Mouse (Mus musculus): ENCODE measurements around the gene Olfr1333. TPM values are rescaled to one million over a fixed set of nuclear protein-coding genes. Genes with fewer than 3 reads are reported as not detected.
"Not testable (repeated sequence)": the region's sequence is repeated elsewhere in the genome, so short reads cannot be mapped to it uniquely, and the experiment has no call there.

Gene Olfr1333
- polyA plus RNA-seq (2016; fragmentation: Nextera tagmentation; extraction: Ambion mirVana): not detected in 2 replicates

DNA sequence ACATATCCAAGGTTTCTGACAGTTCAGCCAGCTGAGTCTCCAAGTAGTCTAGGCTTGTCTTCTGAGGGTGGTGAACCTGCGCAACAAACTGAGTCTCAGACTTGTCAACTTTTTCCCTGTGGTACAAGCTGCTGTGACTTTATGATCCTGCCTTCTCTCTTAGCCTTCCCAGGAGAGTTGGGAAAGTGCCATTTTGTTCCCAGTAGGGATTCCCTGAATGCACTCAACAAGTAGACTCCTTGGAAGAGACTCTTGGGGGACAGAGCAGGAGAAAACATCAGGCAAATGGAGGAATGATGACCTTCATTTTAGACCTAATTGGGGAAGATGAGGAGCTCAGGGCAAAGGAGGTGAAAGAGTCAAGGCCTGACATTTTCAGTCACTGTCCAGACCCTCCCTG, at the start of gene Olfr1333:
Gene Olfr1333, minus strand, starts transcription at position 101 of the 400 bp plus-strand sequence.
- Histone ChIP-seq H3K27ac (no peak within 1 kb of the TSS), H3K4me3 (no peak within 1 kb of the TSS), H3K4me1 (no peaks in the 10 kb centered on the region), H3K36me3 (no peaks in the 10 kb centered on the region), H3K9me3 (replicated peaks) (no peaks in the 10 kb centered on the region), H3K27me3 (ENCODE audit: low read depth, poor library complexity, severe bottlenecking) (no peaks in the 10 kb centered on the region)
- DNase-seq (ENCODE audit: low spot score): no peak
- WGBS: 97% methylated on average over 1 of the region's 1 CpGs

DNA sequence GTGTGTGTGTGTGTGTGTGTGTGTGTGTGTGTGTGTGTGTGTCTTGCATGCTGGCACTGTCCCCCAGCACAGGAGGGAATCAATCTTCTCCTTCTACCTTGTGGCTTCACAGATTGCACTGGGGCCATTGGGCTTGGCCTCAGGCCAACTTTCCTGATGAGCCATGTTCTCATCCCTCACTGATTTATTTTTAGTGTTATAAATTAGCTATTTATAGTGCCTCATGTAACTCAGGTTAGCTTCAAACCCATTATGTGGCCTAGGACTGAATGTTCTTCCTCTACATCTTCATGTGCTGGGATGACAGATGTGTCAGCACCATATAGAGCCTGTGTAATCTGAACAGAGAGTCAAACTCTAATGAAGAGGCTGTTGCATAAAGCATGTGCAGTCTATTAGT, 31.5 kb upstream of the Olfr1333 start:
- Histone ChIP-seq H3K4me1 (no peaks in the 10 kb centered on the region), H3K36me3 (no peaks in the 10 kb centered on the region), H3K9me3 (replicated peaks) (no peaks in the 10 kb centered on the region), H3K27me3 (ENCODE audit: low read depth, poor library complexity, severe bottlenecking) (no peaks in the 10 kb centered on the region), H3K27ac (no peak overlapping the region), H3K4me3 (no peak overlapping the region)
- no peak for DNase-seq (ENCODE audit: low spot score)

DNA sequence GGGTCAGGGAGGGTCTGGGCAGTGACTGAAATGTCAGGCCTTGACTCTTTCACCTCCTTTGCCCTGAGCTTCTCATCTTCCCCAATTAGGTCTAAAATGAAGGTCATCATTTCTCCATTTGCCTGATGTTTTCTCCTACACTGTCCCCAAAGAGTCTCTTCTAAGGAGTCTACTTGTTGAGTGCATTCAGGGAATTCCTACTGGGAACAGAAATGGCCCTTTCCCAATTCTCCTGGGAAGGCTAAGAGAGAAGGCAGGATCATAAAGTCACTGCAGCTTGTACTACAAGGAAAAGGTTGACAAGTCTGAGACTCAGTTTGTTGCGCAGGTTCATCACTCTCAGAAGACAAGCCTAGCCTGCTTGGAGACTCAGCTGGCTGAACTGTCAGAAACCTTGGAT, 28.3 kb upstream of the Olfr1333 start, which contains the start of gene Olfr1331:
Gene Olfr1331, plus strand, starts transcription at position 301 of the 400 bp plus-strand sequence.
- H3K36me3 ChIP-seq: no peaks in the 10 kb centered on the region
- no peak within 1 kb of the TSS for H3K27ac ChIP-seq
- WGBS: 97% methylated on average over 1 of the region's 1 CpGs
- no peaks in the 10 kb centered on the region for H3K27me3 ChIP-seq (ENCODE audit: low read depth, poor library complexity, severe bottlenecking)
- H3K4me3 ChIP-seq: no peak within 1 kb of the TSS
- H3K9me3 ChIP-seq (replicated peaks): no peaks in the 10 kb centered on the region
- no peak for DNase-seq (ENCODE audit: low spot score)
- no peaks in the 10 kb centered on the region for H3K4me1 ChIP-seq

DNA sequence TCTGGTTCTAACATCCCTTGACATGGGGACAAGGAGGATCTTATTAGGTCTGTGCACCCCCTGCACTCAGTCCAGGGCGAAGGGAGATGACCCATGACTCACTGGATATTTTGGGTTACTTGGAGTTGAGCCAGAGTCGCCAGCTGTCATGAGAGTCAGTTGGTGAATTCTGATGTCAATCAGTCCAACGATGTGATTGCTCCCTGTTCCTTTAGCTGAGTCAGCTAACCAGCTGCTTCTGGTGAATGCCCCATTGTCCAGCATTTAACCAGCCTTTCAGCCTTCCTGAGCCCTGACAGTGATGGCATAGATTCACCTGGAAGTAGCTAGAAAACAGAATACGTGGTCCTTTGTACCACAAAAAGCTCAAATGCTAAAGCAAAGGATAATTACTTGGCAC, 26.6 kb upstream of the Olfr1333 start:
- no peak for DNase-seq (ENCODE audit: low spot score)
- no peak overlapping the region for H3K4me3 ChIP-seq
- no peaks in the 10 kb centered on the region for H3K36me3 ChIP-seq
- 73% methylated on average over 4 of the region's 4 CpGs for WGBS
- no peaks in the 10 kb centered on the region for H3K27me3 ChIP-seq (ENCODE audit: low read depth, poor library complexity, severe bottlenecking)
- no peaks in the 10 kb centered on the region for H3K9me3 ChIP-seq (replicated peaks)
- H3K4me1 ChIP-seq: no peaks in the 10 kb centered on the region
- H3K27ac ChIP-seq: no peak overlapping the region

DNA sequence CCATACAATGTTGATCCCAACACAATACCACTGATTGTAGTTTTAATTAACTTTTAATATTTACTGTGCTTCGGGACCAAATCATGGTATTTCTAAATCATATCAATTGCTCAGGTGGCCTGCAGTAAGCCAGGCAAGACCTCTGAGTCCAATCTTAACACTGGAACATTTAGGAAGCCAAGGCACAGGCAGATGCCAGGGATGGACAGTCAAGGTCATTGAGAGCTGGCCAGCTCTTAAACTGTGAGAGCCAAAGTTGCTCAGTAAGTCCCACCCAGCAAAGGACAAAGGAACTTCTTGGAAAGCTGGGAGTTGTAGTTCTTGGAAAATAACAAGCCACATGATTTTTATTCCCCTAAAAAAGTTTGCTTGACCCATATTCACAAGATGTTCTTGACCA, 25.7 kb upstream of the Olfr1333 start:
- no peak for DNase-seq (ENCODE audit: low spot score)
- Histone ChIP-seq H3K4me1 (no peaks in the 10 kb centered on the region), H3K27me3 (ENCODE audit: low read depth, poor library complexity, severe bottlenecking) (no peaks in the 10 kb centered on the region), H3K36me3 (no peaks in the 10 kb centered on the region), H3K27ac (no peak overlapping the region), H3K4me3 (no peak overlapping the region), H3K9me3 (replicated peaks) (no peaks in the 10 kb centered on the region)
- WGBS: 91% methylated on average over 1 of the region's 1 CpGs

DNA sequence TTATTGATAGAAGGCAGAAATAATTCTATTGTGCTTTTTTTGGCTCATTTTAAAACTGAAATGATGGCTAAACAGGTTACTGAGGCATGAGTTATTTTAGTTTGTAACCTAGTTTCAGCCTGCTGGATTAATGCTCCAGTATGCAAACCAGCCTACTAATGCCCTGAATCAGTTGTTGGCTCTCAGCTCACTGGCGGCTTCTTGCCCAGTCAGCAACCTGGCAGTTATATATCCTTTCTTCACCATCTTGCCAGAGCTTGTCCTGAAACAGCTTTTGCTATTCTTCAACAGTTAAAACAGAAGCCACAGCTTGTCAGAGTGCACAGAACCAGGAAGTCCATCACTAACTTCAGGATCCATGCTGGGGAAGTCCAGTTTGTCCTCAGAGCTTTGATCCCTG, 17.2 kb downstream of the Olfr1333 start:
- Histone ChIP-seq H3K36me3 (no peaks in the 10 kb centered on the region), H3K4me3 (no peak overlapping the region), H3K27me3 (ENCODE audit: low read depth, poor library complexity, severe bottlenecking) (no peaks in the 10 kb centered on the region), H3K27ac (no peak overlapping the region), H3K4me1 (no peaks in the 10 kb centered on the region), H3K9me3 (replicated peaks) (no peaks in the 10 kb centered on the region)
- DNase-seq (ENCODE audit: low spot score): no peak
- 94% methylated on average over 1 of the region's 1 CpGs for WGBS

DNA sequence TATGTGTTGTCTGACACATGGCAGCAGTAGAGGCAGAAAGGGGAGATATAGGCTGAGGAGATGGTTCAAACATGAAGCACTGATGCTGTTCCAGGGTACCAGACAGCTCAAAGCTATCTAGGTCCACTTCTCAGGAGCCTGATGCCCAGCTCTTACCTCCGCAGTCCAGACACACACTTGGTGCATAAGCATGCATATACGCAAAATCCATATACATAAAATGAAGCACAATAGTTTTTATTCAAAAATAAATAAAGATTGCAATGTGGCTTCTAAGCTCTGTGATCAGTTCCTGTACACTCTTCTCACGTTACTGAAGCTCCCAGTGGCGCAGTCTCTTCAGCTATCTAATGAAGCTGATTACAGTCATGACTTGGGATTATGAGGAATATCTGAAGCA, 26.2 kb downstream of the Olfr1333 start, which contains the start of gene Olfr1335:
Gene Olfr1335, minus strand, starts transcription at position 101 of the 400 bp plus-strand sequence.
- Histone ChIP-seq H3K4me1 (no peaks in the 10 kb centered on the region), H3K9me3 (replicated peaks) (no peaks in the 10 kb centered on the region), H3K4me3 (no peak within 1 kb of the TSS), H3K36me3 (no peaks in the 10 kb centered on the region), H3K27me3 (ENCODE audit: low read depth, poor library complexity, severe bottlenecking) (no peaks in the 10 kb centered on the region), H3K27ac (no peak within 1 kb of the TSS)
- WGBS: 90% methylated on average over 4 of the region's 4 CpGs
- no peak for DNase-seq (ENCODE audit: low spot score)

DNA sequence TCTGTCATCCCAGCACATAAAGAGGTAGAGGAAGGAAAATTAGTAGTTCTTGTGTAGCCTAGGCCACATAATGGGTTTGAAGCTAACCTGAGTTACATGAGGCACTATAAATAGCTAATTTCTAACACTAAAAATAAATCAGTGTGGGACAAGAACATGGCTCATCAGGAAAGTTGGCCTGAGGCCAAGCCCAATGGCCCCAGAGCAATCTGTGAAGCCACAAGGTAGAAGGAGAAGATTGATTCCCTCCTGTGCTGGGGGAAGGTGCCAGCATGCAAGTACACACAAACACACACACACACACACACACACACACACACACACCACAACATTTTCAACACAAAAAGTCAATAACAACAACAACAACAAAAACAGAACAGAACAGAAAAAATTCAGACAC, 43.3 kb downstream of the Olfr1333 start:
- H3K27me3 ChIP-seq (ENCODE audit: low read depth, poor library complexity, severe bottlenecking); H3K4me1 ChIP-seq; H3K9me3 ChIP-seq (replicated peaks); DNase-seq (ENCODE audit: low spot score); H3K27ac ChIP-seq; H3K4me3 ChIP-seq; H3K36me3 ChIP-seq: not testable (repeated sequence)

DNA sequence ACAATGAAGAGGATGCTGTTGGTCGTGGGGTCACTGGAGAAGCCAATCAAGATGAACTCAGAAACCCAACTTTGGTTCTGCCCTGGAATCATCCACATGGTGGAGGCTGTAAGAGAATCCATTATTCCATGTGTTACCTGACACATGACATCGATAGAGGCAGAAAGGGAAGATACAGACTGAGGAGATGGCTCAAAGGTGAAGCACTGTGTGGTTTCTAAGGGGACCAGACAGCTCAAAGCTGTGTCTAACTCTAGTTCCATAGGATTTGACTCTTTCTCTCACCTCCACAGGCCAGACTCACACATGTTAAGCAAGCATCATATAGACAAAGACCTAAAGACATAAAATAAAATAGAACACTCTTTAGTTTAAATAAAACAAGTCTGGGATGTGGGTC, 53.6 kb downstream of the Olfr1333 start, which contains the start of gene Olfr1337:
Gene Olfr1337, minus strand, starts transcription at position 101 of the 400 bp plus-strand sequence.
- Histone ChIP-seq H3K27ac (no peak within 1 kb of the TSS), H3K36me3 (no peaks in the 10 kb centered on the region), H3K9me3 (replicated peaks) (no peaks in the 10 kb centered on the region), H3K27me3 (ENCODE audit: low read depth, poor library complexity, severe bottlenecking) (no peaks in the 10 kb centered on the region), H3K4me3 (no peak within 1 kb of the TSS), H3K4me1 (no peaks in the 10 kb centered on the region)
- DNase-seq (ENCODE audit: low spot score): no peak
- WGBS: 78% methylated on average over 2 of the region's 2 CpGs

Other genes with a start within 250 kb of the Olfr1333 start
- gene Cfap57, start 215.5 kb downstream of the Olfr1333 start, polyA plus RNA-seq (2016; fragmentation: Nextera tagmentation; extraction: Ambion mirVana): 0.36 and 0.64 TPM in 2 replicates
- 180 and 228 TPM in 2 replicates for gene Ebna1bp2, start 215.5 kb downstream of the Olfr1333 start, polyA plus RNA-seq (2016; fragmentation: Nextera tagmentation; extraction: Ambion mirVana)
- gene Olfr62, start 177.3 kb downstream of the Olfr1333 start, polyA plus RNA-seq (2016; fragmentation: Nextera tagmentation; extraction: Ambion mirVana): not detected in 2 replicates
- gene Olfr1342, start 143.5 kb downstream of the Olfr1333 start, polyA plus RNA-seq (2016; fragmentation: Nextera tagmentation; extraction: Ambion mirVana): 0.05 TPM in 1 of 2 replicates, not detected in the other
- gene Olfr1341, start 132.8 kb downstream of the Olfr1333 start, polyA plus RNA-seq (2016; fragmentation: Nextera tagmentation; extraction: Ambion mirVana): not detected in 2 replicates
- gene Olfr1340, start 116.1 kb downstream of the Olfr1333 start, polyA plus RNA-seq (2016; fragmentation: Nextera tagmentation; extraction: Ambion mirVana): not detected in 2 replicates
- not detected in 2 replicates for gene Olfr1339, start 104.1 kb downstream of the Olfr1333 start, polyA plus RNA-seq (2016; fragmentation: Nextera tagmentation; extraction: Ambion mirVana)
- not detected in 2 replicates for gene Olfr1338, start 77.5 kb downstream of the Olfr1333 start, polyA plus RNA-seq (2016; fragmentation: Nextera tagmentation; extraction: Ambion mirVana)
- not detected in 2 replicates for gene Olfr1337, start 53.7 kb downstream of the Olfr1333 start, polyA plus RNA-seq (2016; fragmentation: Nextera tagmentation; extraction: Ambion mirVana)
- gene Olfr1335, start 26.3 kb downstream of the Olfr1333 start, polyA plus RNA-seq (2016; fragmentation: Nextera tagmentation; extraction: Ambion mirVana): not detected in 2 replicates
- not detected in 2 replicates for gene Olfr1331, start 28.4 kb upstream of the Olfr1333 start, polyA plus RNA-seq (2016; fragmentation: Nextera tagmentation; extraction: Ambion mirVana)
- gene Olfr1330, start 52.3 kb upstream of the Olfr1333 start, polyA plus RNA-seq (2016; fragmentation: Nextera tagmentation; extraction: Ambion mirVana): 0.03 TPM in 1 of 2 replicates, not detected in the other
- not detected in 2 replicates for gene Olfr1329, start 81.2 kb upstream of the Olfr1333 start, polyA plus RNA-seq (2016; fragmentation: Nextera tagmentation; extraction: Ambion mirVana)
- not detected in 2 replicates for gene Olfr1328, start 102.3 kb upstream of the Olfr1333 start, polyA plus RNA-seq (2016; fragmentation: Nextera tagmentation; extraction: Ambion mirVana)
- gene Lao1, start 125.3 kb upstream of the Olfr1333 start, polyA plus RNA-seq (2016; fragmentation: Nextera tagmentation; extraction: Ambion mirVana): not detected in 2 replicates